Mouse (Mus musculus) thymus, adult 2 months (tissue): ENCODE measurements around the gene Smcr8.

Experiments used
- CTCF ChIP-seq: fragments of 200-500 bp; IDR thresholded peaks from 2 replicates; pipeline ENCODE4 v1.5.1; 2012; ENCODE audit warnings: mild to moderate bottlenecking, control low read depth, low read length, moderate library complexity, borderline replicate concordance; ENCODE audit not compliant: control insufficient read depth, poor library complexity, insufficient read depth; ENCODE audit errors: extremely low read depth
- POLR2A ChIP-seq: fragments of 200-500 bp; IDR thresholded peaks from 2 replicates; pipeline ENCODE4 v1.6.1; 2012; ENCODE audit warnings: mild to moderate bottlenecking, low read length, control low read depth, moderate library complexity; ENCODE audit not compliant: control insufficient read depth, poor library complexity, insufficient read depth; ENCODE audit errors: extremely low read depth

GRCm38 (mm10) chr11:60774841-60775240 is 2.5 kb upstream of the Smcr8 start:
- no peak for TF ChIP-seq CTCF
- no peak for TF ChIP-seq POLR2A
